Mouse (Mus musculus) brain, embryonic 14.5 days (tissue): ENCODE results near the gene Abcb10.

ENCODE experiments used
- CTCF ChIP-seq: fragments of 200-500 bp; IDR thresholded peaks from 2 replicates; pipeline ENCODE4 v1.5.1; 2012; ENCODE audit warnings: inconsistent platforms, mild to moderate bottlenecking, moderate library complexity, borderline replicate concordance; ENCODE audit not compliant: insufficient read depth, insufficient read length; ENCODE audit errors: extremely low read depth
- POLR2A ChIP-seq: fragments of 200-500 bp; IDR thresholded peaks from 2 replicates; pipeline ENCODE4 v1.6.1; 2012; ENCODE audit warnings: mild to moderate bottlenecking, inconsistent platforms, borderline replicate concordance; ENCODE audit not compliant: poor library complexity, insufficient read depth, insufficient read length, severe bottlenecking; ENCODE audit errors: extremely low read depth

GRCm38 (mm10) chr8:123989128-123989527, 6.2 kb upstream of the Abcb10 start:
- no peak for TF ChIP-seq POLR2A
- TF ChIP-seq CTCF = no peak
